ENCODE assay signal across 8 mouse cellular contexts in genomic region chr14:54894296-54895151, GRCm38 (mm10). TPM values are rescaled to one million over a fixed set of nuclear protein-coding genes. Genes with fewer than 3 reads are reported as not detected.
DNase-seq lines count a peak whose midpoint lies in the region; ATAC-seq and TF ChIP-seq lines count a peak whose summit lies in the region.

No protein-coding gene starts in this region.

- H3K36me3 ChIP-seq in intestine, embryonic 16.5 days (ENCODE audit: control insufficient read depth, insufficient read depth, low read length), result peaks cover 11% of the 10 kb centered on the region; the same call in 1 of the 2 replicates
- H3K36me3 ChIP-seq in liver, embryonic 16.5 days (ENCODE audit: control insufficient read depth, insufficient read depth), result peaks cover 26% of the 10 kb centered on the region
- H3K36me3 ChIP-seq in neural tube, embryonic 12.5 days, result peaks cover 30% of the 10 kb centered on the region

- no peaks in the 10 kb centered on the region for H3K27me3 ChIP-seq in intestine, embryonic 16.5 days (replicated peaks; ENCODE audit: control insufficient read depth, insufficient read depth, low read length)
- no peaks in the 10 kb centered on the region for H3K27me3 ChIP-seq in liver, embryonic 16.5 days (ENCODE audit: control insufficient read depth, insufficient read depth, low read depth, low read length)
- H3K27me3 ChIP-seq in neural tube, embryonic 12.5 days (replicated peaks), result no peaks in the 10 kb centered on the region

- no peak overlapping the region for H3K27ac ChIP-seq in cortical plate, adult 2 months (ENCODE audit: insufficient read depth, low read length)
- H3K27ac ChIP-seq in intestine, embryonic 16.5 days (ENCODE audit: low read length), result peak overlapping the region; percentile 96
- peak overlapping the region; percentile 73 for H3K27ac ChIP-seq in liver, embryonic 16.5 days (ENCODE audit: low read length)
- H3K27ac ChIP-seq in neural tube, embryonic 12.5 days, result peak overlapping the region; percentile 92

- under 1% methylated on average over 51 of the region's 54 CpGs for WGBS in intestine, embryonic 16.5 days
- WGBS in liver, embryonic 16.5 days (ENCODE audit: insufficient replicate concordance), result under 1% methylated on average over 46 of the region's 54 CpGs
- WGBS in neural tube, embryonic 12.5 days, result under 1% methylated on average over 51 of the region's 54 CpGs

- ATAC-seq in intestine, embryonic 16.5 days, result peak; percentile 71
- peak; percentile 56 for ATAC-seq in liver, embryonic 16.5 days (ENCODE audit: low read depth)
- peak; percentile 57 for ATAC-seq in neural tube, embryonic 12.5 days (ENCODE audit: low FRiP score, low read depth)

- DNase-seq in right cerebral cortex, adult 18-20 months, result peak; percentile 61
- no peak for DNase-seq in right cerebral cortex, postnatal 25 days
- DNase-seq in gastrocnemius, postnatal 10 days, result peak; percentile 67
- peak; percentile 63 for DNase-seq in urinary bladder, postnatal 25 days (ENCODE audit: low spot score)

- H3K9me3 ChIP-seq in intestine, embryonic 16.5 days (ENCODE audit: control insufficient read depth, low read length), result no peaks in the 10 kb centered on the region
- no peaks in the 10 kb centered on the region for H3K9me3 ChIP-seq in liver, embryonic 16.5 days (replicated peaks; ENCODE audit: control insufficient read depth, low read length)
- H3K9me3 ChIP-seq in neural tube, embryonic 12.5 days, result no peaks in the 10 kb centered on the region

- TF ChIP-seq POLR2A in cortical plate, adult 2 months (IDR thresholded peaks at IDR 0.05; ENCODE audit: extremely low read depth, insufficient read depth, low read length), result no peak

- H3K4me1 ChIP-seq in cortical plate, adult 2 months (ENCODE audit: control insufficient read depth, insufficient read depth, low read length), result no peaks in the 10 kb centered on the region
- H3K4me1 ChIP-seq in intestine, embryonic 16.5 days (ENCODE audit: control insufficient read depth, insufficient read depth, low read length), result peaks cover 9% of the 10 kb centered on the region; the same call in 1 of the 2 replicates
- H3K4me1 ChIP-seq in liver, embryonic 16.5 days (ENCODE audit: control insufficient read depth, low read depth, low read length), result peaks cover 21% of the 10 kb centered on the region
- peaks cover 15% of the 10 kb centered on the region for H3K4me1 ChIP-seq in neural tube, embryonic 12.5 days

- H3K4me3 ChIP-seq in cortical plate, adult 2 months (ENCODE audit: insufficient read depth, low read length), result peak overlapping the region; percentile 89
- peak overlapping the region; percentile 92 for H3K4me3 ChIP-seq in intestine, embryonic 16.5 days (ENCODE audit: low read length)
- H3K4me3 ChIP-seq in liver, embryonic 16.5 days (ENCODE audit: low read depth, low read length), result peak overlapping the region; percentile 77
- H3K4me3 ChIP-seq in neural tube, embryonic 12.5 days, result peak overlapping the region; percentile 99

- peak overlapping the region; percentile 99 for H3K9ac ChIP-seq in intestine, embryonic 16.5 days (ENCODE audit: low read depth, low read length)
- H3K9ac ChIP-seq in liver, embryonic 16.5 days (ENCODE audit: low read depth, low read length), result peak overlapping the region; percentile 85
- H3K9ac ChIP-seq in neural tube, embryonic 12.5 days, result peak overlapping the region; percentile 100

- H3K4me2 ChIP-seq in intestine, embryonic 16.5 days (ENCODE audit: low read depth, low read length), result peak overlapping the region; percentile 73
- H3K4me2 ChIP-seq in liver, embryonic 16.5 days (ENCODE audit: low read depth, low read length), result peak overlapping the region; percentile 88
- peak overlapping the region; percentile 73 for H3K4me2 ChIP-seq in neural tube, embryonic 12.5 days (replicated peaks)

- no peak for TF ChIP-seq CTCF in cortical plate, adult 2 months (IDR thresholded peaks at IDR 0.05; ENCODE audit: extremely low read depth, insufficient read depth, low read length)

RNA-seq across cellular contexts. Expression of gene Pabpn1, which starts 2.2 kb away (rescaled TPM):
- 414 and 456 TPM in 2 replicates for polyA plus RNA-seq in cortical plate, adult 2 months (2012; rRNA removed)
- total RNA-seq in gastrocnemius, postnatal 10 days (2021), result 10 to 100 TPM; 80.2 to 99.9 TPM
- 79.8 and 84.7 TPM in 2 replicates for polyA plus RNA-seq in intestine, embryonic 16.5 days (2015; fragmentation: Nextera tagmentation; extraction: Ambion mirVana)
- 30.1 and 32.0 TPM in 2 replicates for polyA plus RNA-seq in liver, embryonic 16.5 days (2015; fragmentation: Nextera tagmentation; extraction: Ambion mirVana)
- 214 and 236 TPM in 2 replicates for polyA plus RNA-seq in neural tube, embryonic 12.5 days (2016; fragmentation: Nextera tagmentation; extraction: Ambion mirVana)

RNA-seq across cellular contexts. Expression of gene Gm20521, which starts 11.3 kb away (rescaled TPM):
- polyA plus RNA-seq in cortical plate, adult 2 months (2012; rRNA removed), result 0.15 and 0.50 TPM in 2 replicates
- 1 to 10 TPM in 1 of 2 experiments, under 1 TPM in 1; 0.94 to 5.0 TPM for total RNA-seq in gastrocnemius, postnatal 10 days (2021)
- polyA plus RNA-seq in intestine, embryonic 16.5 days (2015; fragmentation: Nextera tagmentation; extraction: Ambion mirVana), result 0.49 and 0.76 TPM in 2 replicates
- polyA plus RNA-seq in liver, embryonic 16.5 days (2015; fragmentation: Nextera tagmentation; extraction: Ambion mirVana), result 0.11 TPM in 1 of 2 replicates, not detected in the other
- polyA plus RNA-seq in neural tube, embryonic 12.5 days (2016; fragmentation: Nextera tagmentation; extraction: Ambion mirVana), result not detected in 2 replicates

RNA-seq across cellular contexts. Expression of gene Bcl2l2, which starts 11.3 kb away (rescaled TPM):
- 109 and 115 TPM in 2 replicates for polyA plus RNA-seq in cortical plate, adult 2 months (2012; rRNA removed)
- total RNA-seq in gastrocnemius, postnatal 10 days (2021), result 10 to 100 TPM; 28.2 to 29.3 TPM
- 5.1 and 5.8 TPM in 2 replicates for polyA plus RNA-seq in intestine, embryonic 16.5 days (2015; fragmentation: Nextera tagmentation; extraction: Ambion mirVana)
- 0.42 and 0.69 TPM in 2 replicates for polyA plus RNA-seq in liver, embryonic 16.5 days (2015; fragmentation: Nextera tagmentation; extraction: Ambion mirVana)
- 3.8 and 4.1 TPM in 2 replicates for polyA plus RNA-seq in neural tube, embryonic 12.5 days (2016; fragmentation: Nextera tagmentation; extraction: Ambion mirVana)

RNA-seq across cellular contexts. Expression of gene Ppp1r3e, which starts 17.2 kb away (rescaled TPM):
- 15.7 and 16.1 TPM in 2 replicates for polyA plus RNA-seq in cortical plate, adult 2 months (2012; rRNA removed)
- 1 to 10 TPM; 4.2 to 6.8 TPM for total RNA-seq in gastrocnemius, postnatal 10 days (2021)
- 1.4 and 1.8 TPM in 2 replicates for polyA plus RNA-seq in intestine, embryonic 16.5 days (2015; fragmentation: Nextera tagmentation; extraction: Ambion mirVana)
- polyA plus RNA-seq in liver, embryonic 16.5 days (2015; fragmentation: Nextera tagmentation; extraction: Ambion mirVana), result 0.51 and 0.55 TPM in 2 replicates
- polyA plus RNA-seq in neural tube, embryonic 12.5 days (2016; fragmentation: Nextera tagmentation; extraction: Ambion mirVana), result 1.1 and 1.4 TPM in 2 replicates

RNA-seq across cellular contexts. Expression of gene Slc22a17, which starts 18.4 kb away (rescaled TPM):
- polyA plus RNA-seq in cortical plate, adult 2 months (2012; rRNA removed), result 776 and 795 TPM in 2 replicates
- total RNA-seq in gastrocnemius, postnatal 10 days (2021), result 10 to 100 TPM; 11.8 to 13.9 TPM
- 21.2 and 23.8 TPM in 2 replicates for polyA plus RNA-seq in intestine, embryonic 16.5 days (2015; fragmentation: Nextera tagmentation; extraction: Ambion mirVana)
- polyA plus RNA-seq in liver, embryonic 16.5 days (2015; fragmentation: Nextera tagmentation; extraction: Ambion mirVana), result 1.3 and 1.5 TPM in 2 replicates
- 126 and 131 TPM in 2 replicates for polyA plus RNA-seq in neural tube, embryonic 12.5 days (2016; fragmentation: Nextera tagmentation; extraction: Ambion mirVana)

Comparison
In these comparisons a context has a peak if more than half of its experiments do, and no peak if none do; other contexts are left out.
1. RNA of gene Bcl2l2, which starts 11.3 kb away (polyA plus RNA-seq): 109 to 115 TPM in cortical plate, adult 2 months; 5.1 to 5.8 TPM in intestine, embryonic 16.5 days, 3.8 to 4.1 TPM in neural tube, embryonic 12.5 days and 0.42 to 0.69 TPM in liver, embryonic 16.5 days; every median in the first group is over 10 times any median in the second.
2. Peak in every context shown above with its lines, with median percentiles within 50 percentile points of each other: H3K4me3 ChIP-seq, ATAC-seq, H3K4me2 ChIP-seq and H3K9ac ChIP-seq.